Mouse (Mus musculus) left cerebral cortex, postnatal 36 days (tissue): ENCODE results near the gene Gprin1. TPM values are rescaled to one million over a fixed set of nuclear protein-coding genes. Genes with fewer than 3 reads are reported as not detected.
A peak's percentile ranks its signal among the peaks of the same experiment; 100 is the strongest.
"Not testable (repeated sequence)": the region's sequence is repeated elsewhere in the genome, so short reads cannot be mapped to it uniquely, and the experiment has no call there.

ENCODE experiments used
- DNase-seq, 2 experiments: peaks; one replicate each; pipeline ENCODE4 v3.0.0; 2021 to 2022; ENCODE audit warnings: low spot score in 2 of 2, mixed read lengths in 1 of 2
- intact Hi-C: fragments of 180-260 bp; cut with DNase I; formaldehyde crosslinking; loops from one replicate; pipeline ENCODE4 v1.15.1; 2025
- total RNA-seq, 2 experiments: library from RNA; stranded (reverse); gene quantifications; 2 replicates each; pipeline ENCODE4 v1.2.3; 2021

The Gprin1 gene
- total RNA-seq: 100 to 1,000 TPM; 127 to 128 TPM

DNA sequence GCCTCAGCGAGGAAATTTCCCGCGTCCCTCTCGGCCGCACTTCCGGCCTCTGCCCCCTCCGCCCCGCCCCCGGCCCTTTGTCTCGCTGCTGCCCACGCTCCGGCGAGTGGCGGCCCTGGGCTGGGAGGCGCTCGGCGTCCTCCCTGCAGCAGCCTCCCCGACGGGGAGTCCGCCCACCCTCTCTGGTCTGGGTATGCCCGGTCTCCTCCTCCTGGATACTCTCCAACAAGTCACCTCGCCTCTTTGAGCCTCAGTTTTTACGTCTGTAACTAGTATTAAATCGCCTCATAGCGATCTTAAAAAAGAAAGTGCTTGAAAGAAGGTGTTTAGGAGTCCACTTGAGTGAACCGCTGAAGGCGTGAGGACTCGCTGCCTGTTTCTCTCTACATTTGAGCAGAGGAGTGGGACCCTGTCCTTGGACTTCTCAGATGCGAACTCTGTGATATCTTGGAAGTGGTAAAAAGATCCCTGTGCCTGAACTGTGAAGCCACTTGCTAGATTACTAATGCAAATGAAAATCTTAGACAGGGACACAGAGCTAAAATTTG is at the start of gene Gprin1:
Gene Gprin1, minus strand, starts transcription at position 11 of the 548 bp plus-strand sequence.
- no peak for DNase-seq
- intact Hi-C loops: no loop called here

DNA sequence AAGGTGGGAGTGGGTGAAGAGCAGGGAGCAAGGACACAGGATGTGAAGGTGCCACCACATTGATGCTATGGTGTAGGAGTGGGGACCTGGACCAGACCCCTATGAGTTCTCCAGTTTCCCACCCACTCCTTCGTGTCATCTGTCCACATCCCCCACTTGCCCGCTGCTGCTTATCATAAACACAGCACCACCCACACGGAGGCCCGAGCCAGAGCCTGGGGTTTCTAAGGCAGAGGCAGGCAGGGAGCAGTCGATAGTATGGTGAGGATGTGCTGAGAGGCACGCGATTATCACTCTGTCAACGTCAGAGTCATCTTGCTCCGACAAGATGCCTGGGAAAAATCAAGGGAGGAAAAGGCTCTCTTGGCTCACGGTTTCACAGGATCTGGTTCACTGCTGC is 49.1 kb upstream of the Gprin1 start:
- peak; percentile 67 to 77 for DNase-seq
- intact Hi-C loops: loop anchor here (5.0 kb wide), 3 partner anchors 41 to 379 kb away; partner anchors contain the start of gene Unc5a

DNA sequence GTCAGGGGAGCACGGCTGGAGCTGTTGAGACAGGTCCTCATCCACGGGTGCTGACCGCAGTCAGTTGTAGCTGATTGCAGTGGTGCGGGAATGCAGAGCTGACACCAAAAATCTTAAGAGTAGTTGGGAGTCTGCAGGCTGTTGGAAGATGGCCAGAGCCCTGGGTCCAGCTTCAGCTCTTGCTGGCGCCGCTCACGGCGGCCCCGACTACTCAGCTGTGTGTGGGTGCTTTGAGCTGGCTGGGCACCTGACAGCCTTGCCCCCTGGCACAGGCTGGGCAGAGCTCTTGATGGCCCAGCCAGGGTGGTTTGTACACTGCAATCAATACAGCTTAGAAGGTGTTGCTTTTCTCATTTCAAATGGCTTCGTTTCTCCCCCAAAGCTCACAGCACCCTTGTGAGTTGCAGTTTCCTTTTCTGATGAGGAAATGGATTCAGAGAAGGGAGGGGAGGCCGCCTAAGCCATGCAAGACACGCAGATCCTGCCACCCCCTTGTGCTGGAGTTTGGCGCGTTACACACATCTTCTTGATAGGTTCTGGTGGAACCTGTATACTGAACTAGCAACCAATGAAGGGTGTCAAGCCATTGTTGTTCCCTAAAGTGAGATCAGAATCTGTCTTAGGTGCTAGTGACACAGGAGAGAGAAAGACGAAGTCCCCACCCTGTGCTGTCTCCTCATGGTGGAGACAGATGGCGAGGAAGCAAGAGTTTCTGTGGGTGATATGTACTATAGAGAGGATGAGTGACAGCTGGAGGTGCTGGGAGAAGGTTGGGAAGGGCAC is 48.4 kb upstream of the Gprin1 start:
- intact Hi-C loops: loop anchor here (2.0 to 5.0 kb wide), 4 partner anchors 41 to 379 kb away; partner anchors contain the start of gene Unc5a
- peak; percentile 57 to 68 for DNase-seq

GRCm38 (mm10) chr13:54797356-54797755 is 47.7 kb upstream of the Gprin1 start:
- intact Hi-C loops: loop anchor here (2.0 to 5.0 kb wide), 4 partner anchors 40 to 380 kb away; partner anchors contain the start of gene Unc5a
- peak in 1 of 2 experiments; percentile 28 for DNase-seq

DNA sequence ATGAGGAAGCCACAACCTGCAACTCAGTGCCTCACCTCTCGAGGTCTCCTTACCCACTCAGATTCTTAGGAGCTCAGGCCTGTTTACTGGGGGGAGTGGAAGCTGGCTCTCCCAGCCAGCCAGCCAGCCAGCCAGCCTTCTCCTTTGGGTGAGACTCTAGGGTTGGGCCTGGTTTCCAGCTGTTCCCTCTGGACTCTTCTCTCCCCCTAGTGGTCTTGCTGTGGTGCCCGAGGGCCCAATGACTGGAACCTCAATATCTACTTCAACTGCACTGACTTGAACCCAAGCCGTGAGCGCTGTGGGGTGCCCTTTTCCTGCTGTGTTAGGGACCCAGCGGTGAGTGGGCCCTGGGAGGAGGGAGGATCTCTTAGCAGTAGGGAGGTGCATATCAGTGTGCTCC is 45.2 kb upstream of the Gprin1 start:
- intact Hi-C loops: loop anchor here (5.0 kb wide), 3 partner anchors 38 to 382 kb away; partner anchors contain the start of gene Unc5a
- DNase-seq: peak in 1 of 2 experiments; percentile 30

- DNase-seq: peak; percentile 70 to 74
- intact Hi-C loops: no loop called here
These were observed 44.4 kb upstream of the Gprin1 start for GRCm38 (mm10) chr13:54794002-54794577.

DNA sequence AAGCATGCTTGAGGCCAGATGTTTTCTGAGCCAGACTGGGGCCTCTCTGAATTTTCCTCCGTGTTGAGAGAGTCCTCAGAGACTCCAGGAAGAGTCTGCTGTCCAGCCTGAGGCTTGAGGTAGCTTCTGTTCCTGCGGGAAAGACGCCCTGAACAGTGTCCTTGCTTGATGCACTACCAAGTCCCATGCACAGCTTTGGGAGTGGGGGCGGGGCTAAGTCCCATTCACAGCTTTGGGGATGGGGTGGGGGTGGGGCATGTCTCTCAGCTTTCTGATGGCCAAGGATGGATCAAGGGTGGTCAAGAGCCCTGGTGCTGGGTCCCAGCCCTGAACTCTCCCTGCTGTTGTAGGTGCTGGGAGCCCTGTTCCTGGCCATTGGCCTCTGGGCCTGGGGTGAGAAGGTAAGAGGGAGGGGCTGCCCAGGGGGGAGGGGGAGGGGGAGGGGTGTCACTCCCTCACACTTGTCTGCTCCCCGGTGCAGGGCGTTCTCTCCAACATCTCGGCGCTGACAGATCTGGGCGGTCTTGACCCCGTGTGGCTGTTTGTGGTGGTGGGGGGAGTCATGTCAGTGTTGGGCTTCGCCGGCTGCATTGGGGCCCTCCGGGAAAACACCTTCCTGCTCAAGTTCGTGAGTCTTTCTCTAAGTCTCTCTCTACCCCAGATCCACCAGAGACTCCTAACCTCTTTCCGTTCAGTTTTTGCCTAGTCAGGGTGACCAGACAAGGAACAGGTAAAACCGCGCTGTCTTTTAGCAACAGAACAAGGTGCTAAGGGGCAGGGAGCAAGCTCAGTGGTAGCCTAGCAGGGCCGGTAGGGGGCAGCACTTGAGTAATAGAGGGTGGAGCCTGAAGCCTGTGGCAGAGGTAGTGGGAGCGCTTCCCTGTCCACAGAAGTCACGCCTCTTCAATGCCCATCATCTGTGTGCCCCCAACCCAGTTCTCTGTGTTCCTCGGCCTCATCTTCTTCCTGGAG is 42.9 kb upstream of the Gprin1 start:
- intact Hi-C loops: no loop called here
- DNase-seq: no peak

GRCm38 (mm10) chr13:54789561-54790397 is 40.1 kb upstream of the Gprin1 start:
- peak; percentile 61 to 68 for DNase-seq
- intact Hi-C loops: no loop called here

DNA sequence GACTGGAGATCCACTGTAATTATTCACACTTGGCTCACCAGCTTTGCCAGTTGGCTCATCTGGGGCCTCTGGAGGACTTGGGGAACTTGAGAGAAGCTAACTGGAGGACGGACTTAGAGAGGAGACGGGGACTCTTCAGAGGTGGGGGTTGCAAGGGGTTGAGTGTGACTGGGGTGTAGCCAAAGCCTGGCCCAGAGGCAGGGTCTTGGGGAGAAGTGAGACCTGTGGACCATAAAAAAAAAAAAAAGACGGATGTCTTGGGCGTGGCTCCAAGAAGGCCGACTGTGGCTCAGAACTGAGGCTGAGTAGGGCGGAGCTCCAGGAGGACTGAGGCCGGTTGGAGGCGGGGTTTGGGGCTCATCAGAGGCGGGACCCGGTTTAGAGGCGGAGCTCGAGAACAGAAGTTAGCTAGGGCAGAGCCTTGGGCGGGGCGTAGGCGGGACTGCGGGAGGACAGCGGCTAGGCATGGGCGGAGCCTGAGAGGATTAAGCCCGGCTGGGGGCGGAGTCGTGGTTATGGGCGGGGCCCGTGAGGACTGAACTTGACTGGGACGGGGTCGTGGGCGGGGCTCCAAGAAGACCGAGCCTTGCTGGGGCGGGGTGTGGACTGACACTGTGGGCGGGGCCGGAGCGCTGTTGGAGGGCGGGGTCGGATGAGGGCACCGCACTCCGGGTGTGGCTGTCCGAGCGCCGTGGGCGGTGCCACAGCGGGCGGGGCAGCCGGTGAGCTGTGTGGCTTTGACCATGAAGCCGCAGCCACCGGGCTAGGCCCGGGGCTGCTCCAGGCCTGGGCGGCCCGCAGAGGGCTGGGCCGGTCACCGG is 39.3 kb upstream of the Gprin1 start, which contains the start of gene Tspan17:
Gene Tspan17, plus strand, starts transcription at position 638 of the 821 bp plus-strand sequence.
- intact Hi-C loops: no loop called here
- peak; percentile 92 to 94 for DNase-seq

GRCm38 (mm10) chr13:54787591-54787990 is 37.9 kb upstream of the Gprin1 start:
- DNase-seq, intact Hi-C loops: not testable (repeated sequence)

GRCm38 (mm10) chr13:54783698-54784097 is 34.0 kb upstream of the Gprin1 start, which contains the start of gene Eif4e1b:
Gene Eif4e1b, plus strand, starts transcription at chr13:54783998.
- DNase-seq: no peak
- intact Hi-C loops: no loop called here

DNA sequence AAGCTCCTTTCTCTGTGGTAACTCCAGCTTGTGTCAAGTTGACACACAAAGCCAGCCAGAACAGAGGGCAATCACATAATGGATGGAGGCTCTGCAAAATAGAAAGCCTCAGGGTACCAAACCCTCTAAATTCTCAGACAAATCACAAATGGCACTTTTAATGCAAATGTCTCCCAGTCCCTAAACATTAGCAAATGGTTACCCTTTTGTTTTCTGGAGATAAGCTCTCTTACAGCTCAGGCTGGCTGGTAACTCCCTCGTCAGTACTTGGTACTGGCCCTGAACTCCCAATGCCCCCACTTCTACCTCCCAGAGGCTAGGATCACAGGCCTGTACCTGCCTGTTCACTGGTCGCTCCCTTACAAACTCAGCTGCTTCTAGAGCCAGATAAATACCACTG is 33.6 kb upstream of the Gprin1 start:
- intact Hi-C loops: no loop called here
- no peak for DNase-seq

GRCm38 (mm10) chr13:54781086-54781485 is 31.4 kb upstream of the Gprin1 start:
- intact Hi-C loops: no loop called here
- DNase-seq: peak; percentile 57 to 63

DNA sequence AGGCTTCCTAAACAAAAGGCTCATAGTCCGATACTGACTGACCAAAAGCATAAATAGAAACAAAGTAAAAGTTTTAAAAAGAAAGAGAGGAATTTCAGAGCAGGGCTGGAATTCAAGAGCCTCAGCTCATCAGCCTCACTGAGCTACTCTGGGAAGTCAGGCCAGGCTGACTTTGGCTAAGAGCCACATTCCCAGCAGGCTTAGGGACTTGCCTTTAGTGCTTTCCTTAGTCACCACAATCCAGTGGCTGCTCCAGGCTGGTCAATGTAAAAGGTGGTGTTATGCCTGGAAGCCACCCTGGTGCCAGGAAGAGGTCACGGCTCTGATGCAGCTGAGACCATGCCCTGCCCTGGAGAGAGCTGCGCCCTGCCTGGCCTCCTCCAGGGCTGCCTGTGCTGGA is 30.9 kb upstream of the Gprin1 start:
- intact Hi-C loops: no loop called here
- no peak for DNase-seq

DNA sequence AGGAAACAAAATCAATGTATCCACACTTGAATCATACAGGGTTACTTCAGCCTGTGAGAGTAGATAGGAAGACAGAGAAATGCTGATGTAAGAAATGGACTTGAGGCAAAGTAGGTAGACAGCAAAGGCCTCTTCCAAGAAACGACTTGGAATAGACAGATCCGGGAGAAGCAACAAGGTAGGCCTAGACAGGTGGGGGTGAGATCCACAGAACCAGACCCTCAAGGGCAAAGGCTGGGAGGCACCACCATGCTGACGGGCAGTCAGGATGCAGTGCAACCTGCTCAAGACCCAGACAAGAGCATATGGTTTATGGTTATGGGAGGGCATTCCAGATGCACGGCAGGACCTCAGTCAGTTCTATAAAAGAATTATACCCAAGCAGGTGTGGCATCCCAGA is 17.3 kb upstream of the Gprin1 start:
- DNase-seq: no peak
- intact Hi-C loops: no loop called here

DNA sequence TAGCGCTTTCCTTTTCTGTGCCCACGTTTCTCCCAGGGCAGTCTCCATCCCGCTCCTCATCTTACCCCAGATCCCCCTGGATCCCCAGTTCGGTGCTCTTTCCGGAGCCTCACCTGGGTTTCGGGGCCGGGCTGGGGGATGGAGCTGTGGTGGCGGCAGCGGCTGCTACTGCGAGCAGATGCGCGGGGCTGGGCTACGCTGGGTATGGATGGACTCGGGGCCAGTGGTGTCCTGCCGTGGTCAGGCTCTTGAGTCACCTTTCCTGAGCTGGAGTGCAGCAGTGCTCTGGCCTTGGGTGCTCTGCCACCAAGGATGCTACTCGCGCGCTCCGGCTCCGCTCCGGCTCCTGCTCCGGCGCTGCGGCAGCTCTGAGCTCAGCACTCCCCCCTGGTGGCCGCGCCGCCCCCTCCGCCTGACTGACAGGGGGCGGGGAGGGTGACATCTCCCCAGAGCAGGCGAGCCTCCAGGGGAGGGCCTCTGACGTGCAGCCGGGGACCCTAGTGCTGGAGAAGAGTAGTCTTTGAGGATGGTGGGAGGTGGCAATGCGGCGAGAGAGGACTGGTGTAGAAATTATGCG is 16.6 kb upstream of the Gprin1 start, which contains the start of gene Sncb:
Gene Sncb, minus strand, starts transcription at position 404 of the 577 bp plus-strand sequence.
- DNase-seq: peak; percentile 85 to 88
- intact Hi-C loops: no loop called here
